Mouse (Mus musculus) hematopoietic stem cell, adult 5-6 weeks (primary cell): ENCODE results near the gene Fam129a. TPM values are rescaled to one million over a fixed set of nuclear protein-coding genes. Genes with fewer than 3 reads are reported as not detected.

Source experiments
- ATAC-seq, 2 experiments: fragments of 125-278 bp in 1 of 2; replicated peaks in 1 of 2; 2 replicates each; pipeline ENCODE4 v1.8.0; 2016 to 2017; ENCODE audit warnings: inconsistent platforms in 2 of 2, mild to moderate bottlenecking in 2 of 2, moderate number of reproducible peaks in 2 of 2, low read depth in 1 of 2, moderate TSS enrichment in 1 of 2; ENCODE audit not compliant: low FRiP score in 2 of 2, poor library complexity in 2 of 2, severe bottlenecking in 2 of 2, insufficient read depth in 1 of 2, low TSS enrichment in 1 of 2
- total RNA-seq: library from RNA; stranded (forward); fragments of 172-1452, 232-1000 nt; gene quantifications from 2 replicates; pipeline ENCODE4 v1.2.3, GENCODE M21; 2017

Fam129a gene
- total RNA-seq, 1 experiment from 2014 or later: 17.7 TPM

- no peak for ATAC-seq
These were observed 43.4 kb downstream of the Fam129a start for GRCm38 (mm10) chr1:151614320-151614935.

- ATAC-seq: no peak
These were observed 44.6 kb downstream of the Fam129a start for GRCm38 (mm10) chr1:151615625-151616024.

- ATAC-seq: no peak
These were observed 45.7 kb downstream of the Fam129a start for GRCm38 (mm10) chr1:151616555-151617205.

- no peak for ATAC-seq
These were observed 47.3 kb downstream of the Fam129a start for GRCm38 (mm10) chr1:151618251-151618650.

GRCm38 (mm10) chr1:151619281-151619711, 48.3 kb downstream of the Fam129a start:
- no peak for ATAC-seq

GRCm38 (mm10) chr1:151620730-151621129, 49.7 kb downstream of the Fam129a start:
- ATAC-seq: peak; percentile 19 to 78; a peak in 2 of 4 replicates

GRCm38 (mm10) chr1:151624442-151625226, 53.6 kb downstream of the Fam129a start:
- ATAC-seq: no peak

- peak; percentile 67 to 78; a peak in 2 of 4 replicates for ATAC-seq
These were observed 54.3 kb downstream of the Fam129a start for GRCm38 (mm10) chr1:151625260-151625659.

GRCm38 (mm10) chr1:151625690-151626089, 54.7 kb downstream of the Fam129a start:
- peak in 1 of 2 experiments; percentile 51; a peak in 1 of 4 replicates for ATAC-seq

DNA sequence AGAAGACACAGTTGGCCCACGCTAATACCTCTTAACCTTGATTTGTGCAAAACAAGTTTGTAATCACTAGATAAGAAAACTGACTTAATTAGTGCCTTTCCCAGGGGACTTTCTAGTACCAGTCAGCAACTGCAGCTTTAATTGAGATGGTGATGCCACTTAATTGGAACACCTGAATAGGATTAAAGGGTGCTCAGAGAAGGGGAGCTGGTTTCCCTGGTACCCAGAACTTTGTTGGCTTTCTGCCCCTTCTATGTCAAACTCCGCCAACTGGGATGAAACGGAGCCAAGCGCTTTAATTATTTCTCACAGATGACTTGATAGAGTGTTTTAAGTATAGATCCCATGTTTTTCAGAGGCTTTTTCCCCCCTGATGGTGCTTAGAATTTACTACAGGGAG, 55.6 kb downstream of the Fam129a start:
- no peak for ATAC-seq

DNA sequence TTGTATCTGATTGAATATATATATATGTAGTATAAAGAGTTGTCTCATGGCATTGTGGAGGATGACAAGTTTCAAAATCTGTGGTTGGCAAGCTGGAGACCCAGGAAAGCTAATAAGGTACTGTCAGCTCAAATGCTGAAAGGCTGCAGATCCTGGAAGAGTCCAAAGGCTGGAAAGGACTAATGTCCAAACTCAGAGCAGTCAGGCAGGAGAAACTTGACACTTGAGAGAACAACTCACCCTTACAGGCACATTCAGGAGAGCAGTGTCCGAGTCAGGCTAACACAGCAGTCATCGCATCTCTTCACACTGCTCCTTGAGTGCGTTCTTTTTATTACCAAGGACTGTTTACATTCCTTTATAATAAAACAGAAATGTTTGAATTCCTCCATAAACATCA, 56.2 kb downstream of the Fam129a start:
- no peak for ATAC-seq

DNA sequence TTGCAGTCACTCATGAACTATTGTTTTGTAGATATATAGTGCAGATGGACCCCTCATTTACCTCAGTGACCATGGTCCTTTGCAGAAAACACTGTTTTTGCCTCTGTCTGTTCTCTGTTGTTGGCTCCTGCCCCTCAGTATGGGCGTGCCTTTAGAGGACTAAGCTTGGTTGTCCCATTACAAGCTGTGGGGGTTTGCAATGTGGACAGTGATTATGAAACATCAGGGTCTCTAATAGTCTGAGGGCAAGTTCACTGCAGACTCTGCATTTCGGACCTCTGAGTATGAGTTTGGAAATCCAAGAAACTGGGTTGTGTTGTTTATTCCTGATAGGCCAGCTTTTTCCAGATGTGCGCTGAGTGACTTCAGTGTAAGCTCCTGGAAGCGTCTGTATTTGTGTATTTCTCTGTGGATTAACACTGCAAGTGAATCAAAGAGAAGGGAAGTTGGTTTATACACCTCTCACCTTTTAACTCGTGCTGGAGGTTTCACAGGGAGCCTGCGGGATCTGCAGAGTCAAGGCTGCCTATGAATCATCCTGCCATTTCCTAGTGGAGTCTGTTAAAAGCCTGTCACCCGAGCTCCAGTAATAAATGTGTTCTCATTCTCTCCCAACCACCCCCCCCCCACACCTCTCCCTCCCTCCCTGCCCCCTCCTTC, 58.7 kb downstream of the Fam129a start:
- ATAC-seq: no peak

DNA sequence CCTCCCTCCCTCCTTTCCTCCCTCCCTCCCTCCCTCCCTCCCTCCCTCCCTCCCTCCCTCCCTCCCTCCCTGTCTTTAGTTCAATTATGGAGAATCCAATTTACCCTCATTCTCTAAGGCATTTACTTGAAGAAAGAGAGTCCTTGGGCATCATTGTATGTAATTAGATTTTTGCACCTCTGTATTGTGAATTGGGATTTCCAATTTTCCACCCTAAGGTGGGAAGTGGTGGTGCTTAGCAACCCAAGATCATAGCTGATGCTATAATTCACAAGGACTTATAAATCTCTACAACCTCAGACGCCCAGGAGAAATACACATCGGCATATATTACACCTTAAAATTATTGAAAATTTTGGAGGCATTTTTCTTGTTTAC, 59.3 kb downstream of the Fam129a start:
- ATAC-seq: no peak

DNA sequence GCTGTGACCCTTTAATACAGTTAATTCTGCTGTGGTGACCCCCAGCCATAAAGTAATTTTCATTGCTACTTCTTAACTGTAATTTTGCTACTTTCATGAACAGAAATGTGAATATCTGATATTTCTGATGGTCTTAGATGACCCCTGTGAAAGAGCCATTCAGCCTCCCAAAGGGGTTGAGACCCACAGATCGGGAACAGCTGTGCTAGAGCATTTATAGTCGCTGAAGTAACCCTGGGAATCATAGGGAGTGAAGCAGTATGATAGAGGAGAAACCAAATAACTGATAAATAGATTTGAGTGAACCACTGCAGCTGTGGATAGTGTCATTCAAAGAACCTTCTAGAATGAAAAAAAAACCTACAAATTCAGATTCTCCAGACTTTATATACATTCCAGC, 60.1 kb downstream of the Fam129a start:
- ATAC-seq: no peak

- ATAC-seq: no peak
These were observed 60.8 kb downstream of the Fam129a start for GRCm38 (mm10) chr1:151631703-151632294.

- ATAC-seq: no peak
These were observed 61.8 kb downstream of the Fam129a start for GRCm38 (mm10) chr1:151632567-151633356.

- no peak for ATAC-seq
These were observed 65.7 kb downstream of the Fam129a start for GRCm38 (mm10) chr1:151636637-151637036.
